Comparison of ENCODE assay signal across 23 mouse cellular contexts in genomic region chr11:88926566-88926965, GRCm38 (mm10). TPM values are rescaled to one million over a fixed set of nuclear protein-coding genes. Genes with fewer than 3 reads are reported as not detected.
"Had no signal": no experiment of that assay in that cellular context is flagged by ENCODE, and none has a peak within 500 bp of the region (broad histone marks: within the 10 kb centered on the region; RNA-seq: fewer than 3 reads in every experiment).

No protein-coding gene starts in this region.

- ATAC-seq: intestine, postnatal 0 days; lung, postnatal 0 days; midbrain, embryonic 13.5 days had no signal

- DNase-seq: layer of hippocampus, adult 9-11 months; liver; liver, embryonic 13.5 days; lung, embryonic 14.5 days; right cerebral cortex, postnatal 14 days; right cerebral cortex, postnatal 4 days; thymus, adult 2 months; thymus, postnatal 14 days; thymus, postnatal 4 days had no signal

- H3K9me3 ChIP-seq: limb, embryonic 10.5 days; limb, embryonic 13.5 days; liver, embryonic 13.5 days; midbrain, embryonic 13.5 days had no signal

- H3K4me3 ChIP-seq: layer of hippocampus, adult 2 months; limb, embryonic 10.5 days; limb, embryonic 13.5 days; liver, embryonic 13.5 days; midbrain, embryonic 13.5 days had no signal

- H3K4me2 ChIP-seq: limb, embryonic 13.5 days; liver, embryonic 13.5 days; lung, embryonic 14.5 days; midbrain, embryonic 13.5 days had no signal

- H3K27me3 ChIP-seq: limb, embryonic 13.5 days; liver, embryonic 13.5 days; midbrain, embryonic 13.5 days had no signal

- H3K4me1 ChIP-seq: limb, embryonic 10.5 days; limb, embryonic 13.5 days; liver, embryonic 13.5 days; midbrain, embryonic 13.5 days had no signal

- H3K27ac ChIP-seq: layer of hippocampus, adult 2 months; limb, embryonic 10.5 days; limb, embryonic 13.5 days; liver, embryonic 13.5 days; macrophage; midbrain, embryonic 13.5 days; stomach, postnatal 0 days had no signal

- H3K9ac ChIP-seq: limb, embryonic 13.5 days; liver, embryonic 13.5 days; lung, embryonic 14.5 days; midbrain, embryonic 13.5 days had no signal

RNA-seq across cellular contexts. Expression of gene Elobl, which starts 40.2 kb away (rescaled TPM):
- polyA plus RNA-seq: intestine, embryonic 14.5 days; intestine, postnatal 0 days; limb, embryonic 10.5 days; limb, embryonic 13.5 days; liver, embryonic 13.5 days; liver, embryonic 16.5 days; lung, embryonic 14.5 days; lung, postnatal 0 days; macrophage; midbrain, embryonic 13.5 days; midbrain, postnatal 0 days; neural tube, embryonic 11.5 days; neural tube, embryonic 14.5 days; stomach, embryonic 14.5 days; stomach, postnatal 0 days had no signal
